Mouse (Mus musculus) 3T3-L1 (cell line): ENCODE results near the gene 2610001J05Rik.

Experiments
- DNase-seq: peaks from one replicate; pipeline ENCODE4 v3.0.0-alpha.2; 2015; ENCODE audit warnings: low read depth, low spot score

The 2610001J05Rik gene

GRCm38 (mm10) chr6:13835720-13836665 lies 35.3 kb downstream of the 2610001J05Rik start:
- peak; percentile 21 for DNase-seq

GRCm38 (mm10) chr6:13832770-13833169 lies 38.5 kb downstream of the 2610001J05Rik start:
- DNase-seq: no peak

- no peak for DNase-seq
Measured at GRCm38 (mm10) chr6:13828877-13829276, 42.4 kb downstream of the 2610001J05Rik start.
